Mouse (Mus musculus) adipocyte (in vitro differentiated cells): ENCODE results near the gene H2-M2.
"Not testable (repeated sequence)": the region's sequence is repeated elsewhere in the genome, so short reads cannot be mapped to it uniquely, and the experiment has no call there.

ENCODE experiments used
- DNase-seq: peaks from one replicate; pipeline ENCODE4 v3.0.0-alpha.2; 2016; ENCODE audit warnings: low spot score

Gene H2-M2

GRCm38 (mm10) chr17:37483452-37483851 is at the start of gene H2-M2:
TSS of gene H2-M2 (minus strand) at chr17:37483552.
- no peak for DNase-seq

- not testable (repeated sequence) for DNase-seq
Measured at GRCm38 (mm10) chr17:37525427-37525826, 42.1 kb upstream of the H2-M2 start.

GRCm38 (mm10) chr17:37524612-37525011 is 41.3 kb upstream of the H2-M2 start:
- not testable (repeated sequence) for DNase-seq

- DNase-seq: no peak
Measured at GRCm38 (mm10) chr17:37507730-37508129, 24.4 kb upstream of the H2-M2 start, which contains the start of gene Olfr111. TSS of gene Olfr111 (plus strand) at chr17:37508030.

GRCm38 (mm10) chr17:37491930-37492518 is 8.7 kb upstream of the H2-M2 start, which contains the start of gene Olfr110:
TSS of gene Olfr110 (plus strand) at chr17:37492468.
- DNase-seq: no peak

GRCm38 (mm10) chr17:37458616-37459015 is 24.7 kb downstream of the H2-M2 start, which contains the start of gene Olfr109:
TSS of gene Olfr109 (plus strand) at chr17:37458916.
- no peak for DNase-seq

- DNase-seq: no peak
Measured at GRCm38 (mm10) chr17:37445180-37445579, 38.2 kb downstream of the H2-M2 start, which contains the start of gene Olfr108. TSS of gene Olfr108 (plus strand) at chr17:37445480.
